Mouse (Mus musculus): Measurements from ENCODE around the gene Mr1.

GRCm38 (mm10) chr1:155121977-155122939 is 24.4 kb downstream of the Mr1 start:
- TF ChIP-seq CTCF (IDR thresholded peaks at IDR 0.05) = peak; percentile 9; the same call in 1 of the 2 replicates
- TF ChIP-seq EP300 (IDR thresholded peaks at IDR 0.05) = peak; percentile 80

All from lung, postnatal 0 days (tissue).